Mouse (Mus musculus) midbrain, embryonic 12.5 days (tissue): Measurements from ENCODE around the gene Chd2. TPM values are rescaled to one million over a fixed set of nuclear protein-coding genes. Genes with fewer than 3 reads are reported as not detected.
"Not testable (repeated sequence)": the region's sequence is repeated elsewhere in the genome, so short reads cannot be mapped to it uniquely, and the experiment has no call there.

Experiments
- ATAC-seq: fragments of 200-750 bp; cut with Nextera tagmentation; 2 replicates; pipeline ENCODE4 v1.8.0; 2017; ENCODE audit warnings: low read depth, moderate TSS enrichment, moderate library complexity; ENCODE audit not compliant: low FRiP score
- H3K27ac ChIP-seq: fragments of 300-500 bp; sonication (generic); replicated peaks from 2 replicates; pipeline ENCODE4 v1.5.1; 2016; ENCODE audit warnings: mild to moderate bottlenecking
- H3K27me3 ChIP-seq: fragments of 300-500 bp; sonication (generic); 2 replicates; pipeline ENCODE4 v1.6.1; 2016; ENCODE audit warnings: mild to moderate bottlenecking
- H3K36me3 ChIP-seq: fragments of 300-500 bp; sonication (generic); 2 replicates; pipeline ENCODE4 v1.6.1; 2016
- H3K4me1 ChIP-seq: fragments of 300-500 bp; sonication (generic); 2 replicates; pipeline ENCODE4 v1.6.1; 2016
- H3K4me2 ChIP-seq: fragments of 300-500 bp; sonication (generic); replicated peaks from 2 replicates; pipeline ENCODE4 v1.6.1; 2016; ENCODE audit warnings: mild to moderate bottlenecking, moderate library complexity
- H3K4me3 ChIP-seq: fragments of 300-500 bp; sonication (generic); 2 replicates; pipeline ENCODE4 v1.5.1; 2016; ENCODE audit warnings: mild to moderate bottlenecking
- H3K9ac ChIP-seq: fragments of 300-500 bp; sonication (generic); replicated peaks from 2 replicates; pipeline ENCODE4 v1.6.1; 2016; ENCODE audit warnings: mild to moderate bottlenecking, moderate library complexity
- H3K9me3 ChIP-seq: fragments of 300-500 bp; sonication (generic); 2 replicates; pipeline ENCODE4 v1.6.1; 2016; ENCODE audit warnings: mild to moderate bottlenecking
- WGBS: fragments of 180-500 bp; shearing (Covaris S2); methylation state at CpG from one replicate; pipeline ENCODE4 v1.1.7; 2016; 5-methylcytosine and 5-hydroxymethylcytosine counted together
- polyA plus RNA-seq: library from polyadenylated mRNA; unstranded; fragments of >200 nt; fragmentation: Nextera tagmentation; extraction: Ambion mirVana; gene quantifications from 2 replicates; pipeline ENCODE4 v1.2.1, GENCODE M21; 2016

Chd2 gene
- polyA plus RNA-seq, 1 experiment from 2014 or later: 54.8 TPM

DNA sequence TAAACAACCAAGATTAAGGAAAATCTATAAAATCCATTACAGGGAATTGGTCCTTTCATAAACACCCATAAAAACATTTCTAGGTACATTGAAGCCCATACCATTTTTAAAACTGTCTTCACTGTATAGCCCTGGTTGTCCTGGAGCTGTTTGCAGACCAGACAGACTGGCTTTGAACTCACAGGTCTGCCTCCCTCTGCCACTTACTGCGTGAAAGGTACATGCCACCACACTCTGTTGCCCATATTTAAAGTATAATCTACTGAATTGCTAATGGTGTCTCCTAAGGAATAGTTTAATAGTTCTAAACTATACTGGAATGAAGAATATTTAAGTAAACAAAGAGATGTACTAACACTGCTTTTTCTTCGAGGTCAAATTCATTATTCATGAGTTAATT is 5.1 kb downstream of the Chd2 start:
- WGBS: 86% methylated on average over 2 of the region's 2 CpGs
- Histone ChIP-seq H3K9ac (no peak overlapping the region), H3K27ac (no peak overlapping the region), H3K4me3 (peak overlapping the region; percentile 49; the same call in 1 of the 2 replicates), H3K27me3 (no peaks in the 10 kb centered on the region), H3K4me1 (peaks cover 42% of the 10 kb centered on the region), H3K4me2 (peak overlapping the region; percentile 66), H3K9me3 (no peaks in the 10 kb centered on the region), H3K36me3 (0 out of 2 replicates have a peak, but pooled peaks cover 3% of the 10 kb centered on the region)
- no peak for ATAC-seq

- ATAC-seq: no peak
- H3K27ac ChIP-seq: peak overlapping the region; percentile 7; the same call in 1 of the 2 replicates
- no peaks in the 10 kb centered on the region for H3K9me3 ChIP-seq
- H3K9ac ChIP-seq: no peak overlapping the region
- no peak overlapping the region for H3K4me3 ChIP-seq
- H3K4me1 ChIP-seq: peaks cover 42% of the 10 kb centered on the region
- H3K36me3 ChIP-seq: 0 out of 2 replicates have a peak, but pooled peaks cover 3% of the 10 kb centered on the region
- WGBS: 79% methylated on average over 4 of the region's 4 CpGs
- H3K4me2 ChIP-seq: no peak overlapping the region
- H3K27me3 ChIP-seq: no peaks in the 10 kb centered on the region
Measured at GRCm38 (mm10) chr7:73535861-73536200, 5.8 kb downstream of the Chd2 start.

DNA sequence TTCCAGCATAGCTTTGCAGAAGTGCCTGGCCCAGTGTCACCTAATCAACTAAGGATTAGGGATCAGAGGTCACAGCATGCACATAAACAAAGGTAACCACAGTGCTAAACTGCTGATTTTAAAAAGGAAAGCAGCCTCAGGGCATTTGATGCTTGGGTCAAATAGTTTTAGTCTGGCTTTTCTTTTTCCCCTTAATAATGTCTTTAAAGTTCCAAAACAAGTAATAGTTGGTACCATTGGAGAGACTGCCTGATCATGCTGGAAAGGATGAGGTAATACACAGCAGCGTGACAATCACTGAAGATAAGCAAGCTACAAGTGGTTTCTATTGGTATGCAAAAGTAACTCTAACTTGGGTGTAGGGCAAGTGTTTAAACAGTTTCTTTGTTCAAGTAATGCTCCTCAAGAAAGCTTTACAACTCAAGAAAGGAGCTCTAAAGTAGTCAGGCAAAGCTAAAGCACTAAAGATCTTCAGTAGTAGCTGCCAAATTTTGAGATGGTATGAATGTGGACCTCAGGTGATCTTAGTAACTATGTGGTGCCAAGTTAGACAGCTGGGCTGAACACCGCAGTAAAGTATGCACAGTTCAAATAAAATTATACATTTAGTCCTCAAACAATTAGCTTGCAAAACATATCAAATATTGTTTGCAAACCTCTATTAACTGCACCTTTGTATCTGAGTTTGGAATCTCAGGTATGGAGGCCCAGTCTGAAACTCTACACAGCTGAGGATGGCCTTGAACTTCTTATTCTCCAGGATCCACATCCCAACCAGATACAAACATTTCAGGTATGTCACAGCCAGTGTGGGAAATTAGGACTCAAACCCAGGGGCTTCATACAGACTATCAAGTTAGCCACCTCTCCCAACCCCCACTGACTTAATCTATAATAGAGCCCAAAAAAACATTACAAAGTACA is 6.4 kb downstream of the Chd2 start:
- no peaks in the 10 kb centered on the region for H3K27me3 ChIP-seq
- WGBS: 84% methylated on average over 2 of the region's 2 CpGs
- H3K36me3 ChIP-seq: 0 out of 2 replicates have a peak, but pooled peaks cover 3% of the 10 kb centered on the region
- H3K9ac ChIP-seq: no peak overlapping the region
- no peaks in the 10 kb centered on the region for H3K9me3 ChIP-seq
- no peak for ATAC-seq
- H3K27ac ChIP-seq: peak overlapping the region; percentile 7; the same call in 1 of the 2 replicates
- H3K4me1 ChIP-seq: peaks cover 42% of the 10 kb centered on the region
- H3K4me3 ChIP-seq: no peak overlapping the region
- H3K4me2 ChIP-seq: no peak overlapping the region

- no peak overlapping the region for H3K9ac ChIP-seq
- H3K36me3 ChIP-seq: 0 out of 2 replicates have a peak, but pooled peaks cover 3% of the 10 kb centered on the region
- H3K27me3 ChIP-seq: no peaks in the 10 kb centered on the region
- H3K4me1 ChIP-seq: peaks cover 42% of the 10 kb centered on the region
- H3K4me2 ChIP-seq: no peak overlapping the region
- H3K4me3 ChIP-seq: no peak overlapping the region
- WGBS: 73% methylated on average over 2 of the region's 2 CpGs
- no peaks in the 10 kb centered on the region for H3K9me3 ChIP-seq
- H3K27ac ChIP-seq: peak overlapping the region; percentile 22
- no peak for ATAC-seq
Measured at GRCm38 (mm10) chr7:73533457-73533856, 8.2 kb downstream of the Chd2 start.

- peaks cover 42% of the 10 kb centered on the region for H3K4me1 ChIP-seq
- 75% methylated on average over 3 of the region's 3 CpGs for whole genome bisulfite sequencing
- H3K4me2 ChIP-seq: no peak overlapping the region
- peak overlapping the region; percentile 22; the same call in 1 of the 2 replicates for H3K27ac ChIP-seq
- no peaks in the 10 kb centered on the region for H3K27me3 ChIP-seq
- ATAC-seq: no peak
- H3K9me3 ChIP-seq: no peaks in the 10 kb centered on the region
- H3K36me3 ChIP-seq: 0 out of 2 replicates have a peak, but pooled peaks cover 3% of the 10 kb centered on the region
- H3K4me3 ChIP-seq: no peak overlapping the region
- H3K9ac ChIP-seq: no peak overlapping the region
Measured at GRCm38 (mm10) chr7:73532916-73533315, 8.7 kb downstream of the Chd2 start.

DNA sequence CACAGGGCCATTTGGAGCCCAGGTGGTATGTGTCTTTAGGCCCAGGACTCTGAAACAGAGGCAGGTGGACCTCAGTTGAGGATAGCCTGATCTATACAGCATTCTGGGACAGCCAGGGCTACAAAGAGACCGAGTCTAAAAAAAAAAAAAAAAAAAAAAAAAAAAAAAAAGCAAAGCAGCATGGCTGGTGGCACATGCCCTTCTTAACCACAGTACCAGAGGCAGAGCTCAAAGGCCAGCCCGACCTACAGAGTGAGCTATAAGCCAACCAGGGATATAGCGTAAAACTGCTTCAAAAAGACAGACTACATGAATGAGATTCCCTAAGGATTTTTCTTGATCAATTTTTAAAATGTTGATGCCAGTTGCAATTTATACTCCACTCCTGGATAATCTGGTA is 9.5 kb downstream of the Chd2 start:
- Histone ChIP-seq H3K4me3 (no peak overlapping the region), H3K4me1 (peaks cover 41% of the 10 kb centered on the region), H3K9me3 (no peaks in the 10 kb centered on the region), H3K9ac (no peak overlapping the region), H3K27me3 (no peaks in the 10 kb centered on the region), H3K36me3 (0 out of 2 replicates have a peak, but pooled peaks cover 3% of the 10 kb centered on the region), H3K4me2 (no peak overlapping the region), H3K27ac (0 out of 2 replicates have a peak overlapping the region, but pooled peaks have one; percentile 4)
- 80% methylated on average over 3 of the region's 3 CpGs for WGBS
- no peak for ATAC-seq

DNA sequence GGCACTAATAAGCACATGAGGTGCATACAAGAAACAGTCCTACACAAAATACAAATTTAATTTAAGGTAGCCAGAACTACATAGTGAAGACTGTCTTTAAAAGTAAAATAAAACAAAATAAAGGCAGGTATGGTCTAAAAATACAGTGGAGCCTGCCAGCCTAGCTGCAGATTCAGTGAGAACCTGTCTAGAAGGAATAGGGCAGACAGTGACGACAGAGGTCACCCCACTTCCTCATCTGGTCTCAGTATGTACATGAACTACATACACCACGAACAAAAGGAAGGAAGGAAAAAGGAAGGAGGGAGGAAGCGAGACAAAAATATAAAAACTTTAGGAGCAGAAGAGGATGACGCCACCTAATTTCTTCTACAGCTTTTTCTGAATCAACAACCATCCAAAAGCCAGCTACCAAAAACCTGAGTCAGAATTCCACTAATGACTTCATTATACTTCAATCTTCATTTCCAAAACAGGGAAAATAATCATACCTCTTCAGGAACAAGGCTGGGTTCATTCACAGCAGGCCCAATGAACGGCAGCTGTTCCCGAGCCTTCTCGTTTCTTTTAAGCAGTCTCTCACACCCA is 10.0 kb downstream of the Chd2 start:
- H3K36me3 ChIP-seq: 0 out of 2 replicates have a peak, but pooled peaks cover 3% of the 10 kb centered on the region
- no peaks in the 10 kb centered on the region for H3K9me3 ChIP-seq
- H3K27ac ChIP-seq: peak overlapping the region; percentile 4; the same call in 1 of the 2 replicates
- no peak for ATAC-seq
- WGBS: 87% methylated on average over 7 of the region's 7 CpGs
- H3K27me3 ChIP-seq: no peaks in the 10 kb centered on the region
- no peak overlapping the region for H3K4me3 ChIP-seq
- no peak overlapping the region for H3K9ac ChIP-seq
- no peak overlapping the region for H3K4me2 ChIP-seq
- peaks cover 37% of the 10 kb centered on the region for H3K4me1 ChIP-seq

DNA sequence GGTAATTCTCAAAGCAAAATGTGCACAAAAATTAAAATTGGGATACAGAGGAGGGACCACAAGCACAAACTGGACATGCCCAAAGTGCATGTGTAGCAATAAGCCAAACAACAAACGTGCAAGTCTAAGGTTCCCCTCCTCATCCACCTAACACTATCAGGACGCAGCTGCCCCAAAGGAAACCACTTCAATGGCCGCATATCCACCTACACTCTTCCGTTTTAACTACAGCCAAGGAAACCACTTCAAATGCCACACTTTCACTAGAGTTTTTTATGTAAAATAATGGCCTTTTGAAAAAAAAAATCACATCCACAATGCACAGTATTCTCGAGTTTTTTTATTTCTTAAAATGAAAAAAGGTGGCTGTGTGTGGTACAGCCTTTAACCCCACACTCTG is 10.8 kb downstream of the Chd2 start:
- Histone ChIP-seq H3K27ac (0 out of 2 replicates have a peak overlapping the region, but pooled peaks have one; percentile 4), H3K4me2 (no peak overlapping the region), H3K36me3 (0 out of 2 replicates have a peak, but pooled peaks cover 3% of the 10 kb centered on the region), H3K27me3 (no peaks in the 10 kb centered on the region), H3K4me1 (peaks cover 33% of the 10 kb centered on the region), H3K4me3 (no peak overlapping the region), H3K9ac (no peak overlapping the region), H3K9me3 (no peaks in the 10 kb centered on the region)
- no peak for ATAC-seq
- 85% methylated on average over 5 of the region's 5 CpGs for WGBS

DNA sequence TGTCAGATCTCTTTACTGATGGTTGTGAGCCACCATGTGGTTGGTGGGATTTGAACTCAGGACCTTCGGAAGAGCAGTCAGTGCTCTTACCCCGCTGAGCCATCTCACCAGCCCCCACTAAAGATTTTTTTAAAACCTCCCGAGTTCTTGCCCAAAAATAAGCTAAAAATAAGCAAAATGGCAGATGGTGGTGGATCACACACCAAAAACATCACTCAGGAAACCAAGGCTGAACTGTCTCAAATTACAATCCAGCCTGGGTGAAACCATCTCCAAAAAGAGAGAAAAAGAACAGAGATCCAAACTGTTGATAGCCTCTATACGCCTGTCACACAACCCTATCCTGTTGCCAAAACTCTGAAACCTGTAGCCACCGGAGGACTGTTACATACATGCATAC is 11.5 kb downstream of the Chd2 start:
- Histone ChIP-seq H3K36me3 (no peaks in the 10 kb centered on the region), H3K27ac (no peak overlapping the region), H3K27me3 (no peaks in the 10 kb centered on the region), H3K9me3 (no peaks in the 10 kb centered on the region), H3K4me2 (no peak overlapping the region), H3K9ac (no peak overlapping the region), H3K4me1 (peaks cover 26% of the 10 kb centered on the region), H3K4me3 (no peak overlapping the region)
- no peak for ATAC-seq
- 93% methylated on average over 5 of the region's 5 CpGs for WGBS

DNA sequence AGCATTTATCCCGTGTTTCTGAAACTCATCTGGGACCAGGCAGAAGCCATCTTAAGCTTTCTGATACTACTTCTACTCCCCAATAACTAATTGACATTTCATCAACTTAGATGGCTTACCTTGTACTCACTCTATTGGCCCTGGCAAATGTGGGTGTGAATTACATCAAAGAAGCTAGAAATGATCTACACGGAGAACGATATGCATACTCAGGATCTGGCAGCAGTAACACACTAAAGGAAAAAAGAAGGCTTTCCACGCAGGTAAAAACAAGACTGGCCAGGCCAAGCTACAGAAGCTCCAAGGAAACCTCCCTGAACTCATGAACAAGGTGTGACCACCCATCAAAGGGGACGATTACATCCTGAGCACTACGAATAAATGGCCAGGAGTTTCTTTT is 12.4 kb downstream of the Chd2 start:
- 93% methylated on average over 6 of the region's 6 CpGs for WGBS
- no peak for ATAC-seq
- no peak overlapping the region for H3K4me2 ChIP-seq
- no peaks in the 10 kb centered on the region for H3K27me3 ChIP-seq
- H3K4me1 ChIP-seq: peaks cover 27% of the 10 kb centered on the region
- H3K27ac ChIP-seq: 0 out of 2 replicates have a peak overlapping the region, but pooled peaks have one; percentile 26
- H3K9ac ChIP-seq: no peak overlapping the region
- no peak overlapping the region for H3K4me3 ChIP-seq
- no peaks in the 10 kb centered on the region for H3K9me3 ChIP-seq
- no peaks in the 10 kb centered on the region for H3K36me3 ChIP-seq

- H3K9me3 ChIP-seq, H3K4me3 ChIP-seq, H3K36me3 ChIP-seq, H3K27me3 ChIP-seq, H3K9ac ChIP-seq, H3K4me2 ChIP-seq, H3K27ac ChIP-seq, ATAC-seq: not testable (repeated sequence)
- peaks cover 21% of the 10 kb centered on the region for H3K4me1 ChIP-seq
- 93% methylated on average over 7 of the region's 7 CpGs for WGBS
Measured at GRCm38 (mm10) chr7:73528377-73528894, 13.2 kb downstream of the Chd2 start.

DNA sequence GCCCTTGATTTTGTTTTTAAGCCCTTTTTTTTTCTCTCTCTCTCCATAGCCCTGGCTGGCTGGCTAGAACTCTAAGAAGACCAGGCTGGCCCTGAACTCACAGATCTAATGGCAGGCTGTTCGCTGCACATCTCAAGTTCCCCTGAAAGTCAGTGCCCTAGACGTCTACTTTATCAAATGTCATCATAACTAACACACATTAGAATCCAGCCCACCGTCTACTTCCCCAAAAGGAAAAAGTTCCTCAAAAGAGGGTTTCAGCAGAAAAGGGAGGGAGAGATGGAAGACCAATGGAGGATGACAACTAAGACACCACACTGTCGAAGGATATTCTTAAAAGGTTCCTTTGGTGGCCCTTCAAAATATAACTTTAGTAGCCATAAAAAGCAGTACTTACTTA is 14.4 kb downstream of the Chd2 start:
- no peaks in the 10 kb centered on the region for H3K9me3 ChIP-seq
- H3K27ac ChIP-seq: no peak overlapping the region

More for the DNA sequence above, 14.4 kb downstream of the Chd2 start:
- ATAC-seq: no peak
- Histone ChIP-seq H3K9ac (no peak overlapping the region), H3K4me3 (no peak overlapping the region), H3K4me2 (no peak overlapping the region), H3K27me3 (no peaks in the 10 kb centered on the region), H3K4me1 (peaks cover 12% of the 10 kb centered on the region; the same call in 1 of the 2 replicates), H3K36me3 (no peaks in the 10 kb centered on the region)
- WGBS: 91% methylated on average over 4 of the region's 4 CpGs
